Mouse (Mus musculus) ES-E14 (cell line): Measurements from ENCODE around the gene Gbp2b. TPM values are rescaled to one million over a fixed set of nuclear protein-coding genes. Genes with fewer than 3 reads are reported as not detected.
"Not testable (repeated sequence)": the region's sequence is repeated elsewhere in the genome, so short reads cannot be mapped to it uniquely, and the experiment has no call there.

ENCODE experiments used
- DNase-seq: peaks from one replicate; pipeline ENCODE4 v3.0.0-alpha.2; 2013; ENCODE audit warnings: low read depth, low spot score
- H3K27ac ChIP-seq: 2 replicates; pipeline ENCODE4 v1.5.1; 2012; ENCODE audit warnings: low read depth, mild to moderate bottlenecking, low read length, moderate library complexity, mixed read lengths; ENCODE audit not compliant: poor library complexity, insufficient read depth, severe bottlenecking
- H3K36me3 ChIP-seq: 2 replicates; pipeline ENCODE4 v1.6.1; 2012; ENCODE audit warnings: mild to moderate bottlenecking, low read length, moderate library complexity, mixed read lengths; ENCODE audit not compliant: control insufficient read depth, poor library complexity, insufficient read depth, severe bottlenecking
- H3K4me1 ChIP-seq, 2 experiments: fragments of 150-350 bp in 1 of 2; sonication (generic) in 1 of 2; 2 replicates each; pipeline ENCODE4 v1.6.1; 2012; ENCODE audit warnings: low read length in 2 of 2, mild to moderate bottlenecking in 1 of 2, mixed read lengths in 1 of 2; ENCODE audit not compliant: control insufficient read depth in 2 of 2, insufficient read depth in 2 of 2, poor library complexity in 1 of 2
- H3K4me3 ChIP-seq, 2 experiments: fragments of 150-350 bp in 1 of 2; sonication (generic) in 1 of 2; 2 replicates each; pipeline ENCODE4 v1.5.1; 2012; ENCODE audit warnings: low read length in 2 of 2, low read depth in 1 of 2, mild to moderate bottlenecking in 1 of 2, mixed read lengths in 1 of 2; ENCODE audit not compliant: insufficient read depth in 1 of 2, poor library complexity in 1 of 2, severe bottlenecking in 1 of 2
- H3K9ac ChIP-seq: 2 replicates; pipeline ENCODE4 v1.6.1; 2012; ENCODE audit warnings: low read depth, mild to moderate bottlenecking, low read length, mixed read lengths; ENCODE audit not compliant: poor library complexity, insufficient read depth, severe bottlenecking
- H3K9me3 ChIP-seq: fragments of 150-350 bp; sonication (generic); 2 replicates; pipeline ENCODE4 v1.6.1; 2012; ENCODE audit warnings: low read depth, mild to moderate bottlenecking, low read length; ENCODE audit not compliant: control insufficient read depth, insufficient read depth
- CHD2 ChIP-seq: IDR thresholded peaks from 2 replicates; pipeline ENCODE4 v1.6.1; 2014; ENCODE audit warnings: mild to moderate bottlenecking, low read depth, low read length, inconsistent platforms
- HCFC1 ChIP-seq: IDR thresholded peaks from 2 replicates; pipeline ENCODE4 v1.6.1; 2012; ENCODE audit warnings: low read length, inconsistent platforms, borderline replicate concordance; ENCODE audit not compliant: insufficient read depth
- MAFK ChIP-seq: IDR thresholded peaks from 2 replicates; pipeline ENCODE4 v1.6.1; 2014; ENCODE audit warnings: mild to moderate bottlenecking, low read depth, low read length, inconsistent platforms; ENCODE audit not compliant: insufficient read depth
- ZC3H11A ChIP-seq: IDR thresholded peaks from 2 replicates; pipeline ENCODE4 v1.6.1; 2012; ENCODE audit warnings: low read depth, mild to moderate bottlenecking, inconsistent platforms, low read length, borderline replicate concordance
- ZNF384 ChIP-seq: IDR thresholded peaks from 2 replicates; pipeline ENCODE4 v1.6.1; 2012; ENCODE audit warnings: low read depth, low read length, inconsistent platforms
- in situ Hi-C, 2 experiments: fragments of 600-800 bp; cut with MboI; formaldehyde crosslinking; loops; one replicate each; pipeline ENCODE4 v1.15.1; 2025; ENCODE audit warnings: low sequenced_read_pairs in 2 of 2, inconsistent platforms in 1 of 2; ENCODE audit not compliant: unreplicated experiment in 2 of 2
- total RNA-seq: library from RNA; depleted of rRNA; stranded (reverse); fragments of 300-350 nt; gene quantifications from 2 replicates; pipeline ENCODE4 v1.2.3, GENCODE M21; 2012

The Gbp2b gene
- total RNA-seq, 1 experiment = 5.6 TPM

- no peak within 1 kb of the TSS for H3K9ac ChIP-seq
- DNase-seq = no peak
- H3K4me1 ChIP-seq = peaks cover 0 to 6% of the 10 kb centered on the region in 2 experiments; a peak in 1 of 4 replicates
- H3K9me3 ChIP-seq = no peaks in the 10 kb centered on the region
- in situ Hi-C loops = no loop called here
- no peaks in the 10 kb centered on the region for H3K36me3 ChIP-seq
- peak within 1 kb of the TSS in 1 of 2 experiments; percentile 54; a peak in 2 of 4 replicates for H3K4me3 ChIP-seq
- H3K27ac ChIP-seq = no peak within 1 kb of the TSS
- TF ChIP-seq MAFK (no peak), CHD2 (no peak), HCFC1 (no peak), ZNF384 (no peak), ZC3H11A (no peak)
These were observed 34.9 kb upstream of the Gbp2b start, which contains the start of gene Gbp3 for GRCm38 (mm10) chr3:142559632-142560228. Gbp3 (plus strand) TSS chr3:142560026.

GRCm38 (mm10) chr3:142560296-142560948, 34.2 kb upstream of the Gbp2b start:
- H3K9me3 ChIP-seq = no peaks in the 10 kb centered on the region
- no peak overlapping the region for H3K9ac ChIP-seq
- no peak overlapping the region for H3K27ac ChIP-seq
- peak; percentile 63; the same call in 1 of the 2 replicates for TF ChIP-seq ZC3H11A
- no peak for TF ChIP-seq ZNF384
- H3K4me1 ChIP-seq = peaks cover 0 to 4% of the 10 kb centered on the region in 2 experiments; a peak in 1 of 4 replicates
- H3K36me3 ChIP-seq = no peaks in the 10 kb centered on the region
- in situ Hi-C loops = no loop called here
- DNase-seq = peak; percentile 88
- peak overlapping the region in 1 of 2 experiments; percentile 54; a peak in 2 of 4 replicates for H3K4me3 ChIP-seq

GRCm38 (mm10) chr3:142561045-142561646, 33.5 kb upstream of the Gbp2b start:
- Histone ChIP-seq H3K9ac (no peak overlapping the region), H3K27ac (no peak overlapping the region), H3K36me3 (no peaks in the 10 kb centered on the region), H3K4me1 (peaks cover 0 to 2% of the 10 kb centered on the region in 2 experiments; a peak in 1 of 4 replicates), H3K4me3 (no peak overlapping the region), H3K9me3 (no peaks in the 10 kb centered on the region)
- TF ChIP-seq MAFK (no peak), CHD2 (no peak), HCFC1 (no peak), ZC3H11A (no peak), ZNF384 (no peak)
- in situ Hi-C loops = no loop called here
- DNase-seq = no peak

GRCm38 (mm10) chr3:142561666-142562065, 33.0 kb upstream of the Gbp2b start:
- no peak for DNase-seq

GRCm38 (mm10) chr3:142567490-142567889, 27.2 kb upstream of the Gbp2b start:
- DNase-seq, in situ Hi-C loops: not testable (repeated sequence)

More at GRCm38 (mm10) chr3:142561666-142562065, 33.0 kb upstream of the Gbp2b start:
- Histone ChIP-seq H3K4me3 (no peak overlapping the region), H3K27ac (no peak overlapping the region), H3K36me3 (no peaks in the 10 kb centered on the region), H3K4me1 (peaks cover 0 to 2% of the 10 kb centered on the region in 2 experiments; a peak in 1 of 4 replicates), H3K9ac (no peak overlapping the region), H3K9me3 (no peaks in the 10 kb centered on the region)
- TF ChIP-seq HCFC1 (no peak), ZNF384 (no peak), MAFK (no peak), ZC3H11A (no peak), CHD2 (no peak)
- in situ Hi-C loops = no loop called here

More at GRCm38 (mm10) chr3:142567490-142567889, 27.2 kb upstream of the Gbp2b start:
- not testable (repeated sequence) for H3K36me3 ChIP-seq, H3K27ac ChIP-seq, H3K4me3 ChIP-seq, H3K9ac ChIP-seq, H3K9me3 ChIP-seq, H3K4me1 ChIP-seq
